Mouse (Mus musculus): Measurements from ENCODE around the gene Dstn.
A peak's percentile ranks its signal among the peaks of the same experiment; 100 is the strongest.

The Dstn gene

DNA sequence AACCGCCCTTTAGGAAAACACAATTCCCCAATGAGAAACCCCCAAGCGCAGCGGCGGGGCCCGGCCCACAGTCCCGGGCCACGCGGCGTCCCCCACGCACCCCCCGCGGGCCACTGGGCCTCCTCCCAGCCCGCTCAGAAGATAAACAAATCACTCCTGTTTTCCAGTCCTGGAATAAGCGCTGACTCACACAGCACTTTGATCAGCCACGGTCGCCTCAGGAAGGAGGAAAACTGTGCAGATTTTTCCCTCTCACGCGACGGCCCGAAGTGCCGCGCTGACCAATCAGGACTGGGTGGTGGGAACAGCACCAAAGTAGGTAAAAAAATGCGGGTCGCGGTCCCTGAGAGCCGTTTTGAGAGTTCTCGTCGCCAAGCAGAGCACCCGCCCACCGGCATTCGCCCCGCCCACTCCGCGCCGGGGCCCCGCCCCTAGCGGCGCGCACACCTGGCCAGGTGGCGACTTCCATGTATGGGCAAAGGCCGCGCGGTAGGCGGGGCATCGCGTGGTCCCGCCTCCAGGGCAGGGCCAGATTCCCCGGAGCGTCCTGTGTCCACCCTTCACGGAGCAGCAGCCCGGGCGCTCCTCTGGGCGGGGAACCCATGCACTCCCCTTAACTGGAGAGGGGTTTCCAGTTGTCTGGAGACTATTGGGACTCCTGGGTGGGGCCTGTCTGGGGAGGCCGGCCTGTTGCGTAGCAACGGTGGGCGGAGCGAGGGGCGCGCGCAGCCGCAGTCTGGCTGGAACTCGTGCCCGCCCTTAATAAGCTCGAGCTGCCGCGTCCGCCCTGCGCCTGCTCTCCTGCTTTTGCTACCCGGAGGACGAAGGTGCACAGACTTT lies at the start of gene Dstn:
TSS of gene Dstn (plus strand) at position 561 of the 840 bp plus-strand sequence.
- peak; percentile 98 for DNase-seq

DNA sequence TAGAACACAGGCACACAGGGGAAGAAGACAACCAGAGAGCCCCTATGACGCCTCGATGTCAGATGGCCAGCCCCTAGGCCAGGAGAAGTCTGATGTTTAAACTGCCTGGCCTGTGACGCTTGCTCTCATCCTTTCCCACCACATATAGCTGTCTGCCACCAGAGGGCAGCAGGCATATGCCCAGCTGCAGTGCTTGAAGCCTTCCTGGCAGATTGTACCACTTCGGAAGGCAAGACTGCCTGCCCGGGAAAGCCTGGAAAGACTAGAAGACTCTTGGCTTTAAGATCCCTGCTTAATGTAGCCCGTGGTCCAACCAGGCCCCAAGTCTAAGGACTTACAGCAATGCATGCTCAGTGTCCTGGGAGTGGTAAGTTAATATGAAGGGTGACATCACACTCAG lies 47.8 kb upstream of the Dstn start:
- DNase-seq = peak; percentile 83

DNA sequence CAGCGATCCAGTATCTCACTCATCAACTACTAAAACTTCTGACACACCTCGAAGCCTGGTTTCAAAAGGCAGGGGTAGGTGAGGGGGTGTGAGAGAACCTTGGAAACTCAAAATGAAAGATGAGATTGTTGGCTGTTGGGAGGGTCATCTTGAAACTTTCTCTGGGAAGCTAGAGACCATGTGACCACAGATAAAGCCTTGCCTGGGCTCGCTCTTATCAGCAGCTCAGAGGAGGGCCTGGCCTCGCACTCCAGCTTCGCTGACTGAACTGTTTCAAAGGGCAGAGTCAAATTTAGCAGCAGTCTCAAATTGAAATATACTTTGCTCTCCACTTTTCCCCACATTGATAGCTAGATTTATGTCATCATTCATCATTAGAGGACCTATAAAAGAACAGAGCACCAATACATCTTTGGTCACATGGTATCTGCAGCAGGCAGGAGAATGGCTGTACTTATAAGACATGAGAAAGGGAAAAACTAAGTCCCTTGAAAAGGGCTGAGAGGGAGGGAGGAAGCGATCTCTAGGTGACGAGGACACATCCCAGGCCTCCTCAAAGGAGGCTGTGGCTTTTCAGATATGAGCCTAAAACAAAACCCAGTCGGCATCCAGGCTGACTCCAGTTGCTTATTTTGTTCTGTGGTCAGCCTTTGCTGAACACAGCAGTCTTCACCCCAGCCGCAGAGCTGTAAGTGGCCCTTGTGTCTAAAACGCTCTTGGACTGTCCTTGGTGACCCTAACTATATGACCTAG lies 44.0 kb upstream of the Dstn start:
- DNase-seq = no peak

DNA sequence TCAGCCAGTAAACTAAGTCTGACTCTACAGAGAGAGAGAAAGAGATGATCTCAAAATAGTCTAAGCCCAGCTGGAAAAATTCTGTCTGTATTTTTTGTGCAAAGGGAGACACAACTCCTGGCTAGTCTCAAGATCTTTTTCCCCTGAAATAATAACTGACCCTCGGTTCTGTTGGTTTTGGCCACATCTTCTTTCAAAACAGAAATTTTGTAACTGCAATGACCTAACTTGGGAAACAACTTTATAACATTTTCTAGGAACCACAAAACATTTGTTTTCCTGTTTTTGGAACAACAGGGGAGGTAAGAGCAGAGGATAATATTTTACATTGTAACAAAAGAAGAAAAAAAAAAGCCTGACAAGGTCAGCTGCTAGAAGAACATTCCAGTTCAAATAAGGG lies 39.1 kb upstream of the Dstn start:
- DNase-seq = no peak

DNA sequence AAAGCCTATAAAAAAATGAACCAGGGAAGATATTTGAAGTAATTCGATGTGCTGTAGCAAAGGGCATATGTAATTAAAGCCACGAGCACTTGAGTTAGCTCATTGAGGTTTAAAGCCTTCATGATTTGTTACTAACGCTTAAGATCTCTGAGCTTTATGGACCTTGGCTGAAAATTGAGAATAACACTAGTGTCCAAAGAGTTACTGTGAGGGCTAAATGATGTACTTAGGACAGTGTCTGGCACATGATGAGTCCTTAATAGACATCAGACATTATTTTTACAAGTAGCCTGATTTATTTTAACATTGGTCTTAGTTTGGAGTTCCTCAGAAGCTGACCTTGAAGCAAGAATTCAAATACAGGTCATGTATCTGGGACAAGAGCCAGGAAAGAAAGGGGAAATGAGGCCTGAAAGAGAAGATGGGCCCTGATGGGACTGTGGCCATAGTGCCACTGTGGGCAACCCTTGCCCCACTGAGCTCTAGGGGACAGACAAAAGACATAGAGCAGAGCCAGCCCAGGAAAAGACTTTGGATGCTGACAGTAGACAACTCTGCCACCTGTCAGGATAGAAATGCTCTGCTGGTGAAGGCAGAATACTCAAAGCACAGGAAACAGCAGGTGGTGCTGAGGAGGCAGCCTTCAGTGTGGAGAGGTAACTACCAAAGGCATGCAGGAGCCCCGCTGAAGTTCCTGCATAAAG lies 38.0 kb upstream of the Dstn start:
- DNase-seq = no peak

DNA sequence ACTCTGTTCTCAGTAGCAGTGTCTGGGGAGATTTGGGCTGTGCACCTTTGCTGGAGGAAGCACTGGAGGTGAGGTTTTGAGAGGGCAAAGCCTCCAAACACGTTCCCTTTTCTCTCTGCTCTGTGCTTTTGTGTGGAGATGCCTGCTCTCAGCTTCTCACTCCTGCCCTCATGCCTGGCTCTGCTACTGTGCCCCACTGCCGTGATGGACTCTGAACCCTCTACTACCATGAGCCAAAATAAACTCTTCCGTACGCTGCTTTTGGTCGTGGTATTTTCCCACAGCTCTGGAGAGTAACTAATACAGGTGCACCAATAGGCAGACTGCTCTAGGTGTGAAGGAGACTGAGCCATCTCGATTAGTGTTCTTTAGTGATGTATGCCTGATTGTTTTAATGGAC lies 35.8 kb upstream of the Dstn start:
- no peak for DNase-seq

DNA sequence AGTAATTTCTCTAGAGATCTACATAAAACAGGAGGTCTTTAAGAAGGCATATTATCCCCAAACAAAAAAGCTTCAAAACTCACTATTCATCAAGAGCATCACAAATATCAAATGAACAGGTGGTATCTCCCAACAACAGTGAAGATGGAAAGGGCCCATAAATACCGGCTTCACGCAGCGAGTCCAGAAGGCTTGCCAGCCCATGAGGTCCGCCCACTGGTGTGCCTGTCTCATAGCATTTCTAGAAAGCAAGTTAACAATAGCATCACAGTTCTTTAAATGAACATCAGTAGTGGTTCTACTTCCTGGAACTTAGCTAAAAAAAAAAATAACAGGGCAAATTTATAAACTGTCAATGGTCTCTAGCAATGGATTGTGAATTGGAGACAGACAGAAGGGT lies 33.1 kb upstream of the Dstn start:
- no peak for DNase-seq

GRCm38 (mm10) chr2:143882606-143883288 lies 32.4 kb upstream of the Dstn start:
- DNase-seq = no peak

- no peak for DNase-seq
Observed at GRCm38 (mm10) chr2:143889131-143889859, 25.8 kb upstream of the Dstn start.

DNA sequence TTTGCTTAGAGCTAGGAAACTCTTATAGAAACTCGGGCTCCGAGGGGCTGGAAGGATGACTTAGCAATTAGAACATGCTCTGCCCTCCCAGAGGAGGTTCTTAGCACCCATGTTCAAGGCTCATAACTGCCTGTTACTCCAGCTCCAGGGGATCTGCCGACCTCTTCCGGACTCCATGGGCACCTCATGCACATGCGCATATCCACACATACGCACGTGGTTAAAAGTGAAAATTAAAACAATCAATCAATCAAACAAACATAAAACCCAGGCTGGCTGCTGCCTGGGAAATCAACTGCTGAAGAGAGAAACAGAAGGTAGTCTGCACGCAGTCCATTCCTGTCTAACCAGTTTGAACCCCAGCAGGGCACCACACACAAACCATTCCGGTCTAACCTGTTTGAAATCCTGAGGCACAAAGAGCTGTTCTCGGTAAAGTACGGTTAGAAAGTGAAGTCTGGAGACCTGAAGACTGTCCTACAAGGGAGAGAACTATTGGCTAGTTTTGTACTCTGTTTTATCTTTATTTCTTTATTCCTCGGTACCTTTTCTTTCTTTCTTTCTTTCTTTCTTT lies 25.2 kb upstream of the Dstn start:
- peak; percentile 35 for DNase-seq

- DNase-seq = no peak
Observed at GRCm38 (mm10) chr2:143891302-143892048, 23.6 kb upstream of the Dstn start.

DNA sequence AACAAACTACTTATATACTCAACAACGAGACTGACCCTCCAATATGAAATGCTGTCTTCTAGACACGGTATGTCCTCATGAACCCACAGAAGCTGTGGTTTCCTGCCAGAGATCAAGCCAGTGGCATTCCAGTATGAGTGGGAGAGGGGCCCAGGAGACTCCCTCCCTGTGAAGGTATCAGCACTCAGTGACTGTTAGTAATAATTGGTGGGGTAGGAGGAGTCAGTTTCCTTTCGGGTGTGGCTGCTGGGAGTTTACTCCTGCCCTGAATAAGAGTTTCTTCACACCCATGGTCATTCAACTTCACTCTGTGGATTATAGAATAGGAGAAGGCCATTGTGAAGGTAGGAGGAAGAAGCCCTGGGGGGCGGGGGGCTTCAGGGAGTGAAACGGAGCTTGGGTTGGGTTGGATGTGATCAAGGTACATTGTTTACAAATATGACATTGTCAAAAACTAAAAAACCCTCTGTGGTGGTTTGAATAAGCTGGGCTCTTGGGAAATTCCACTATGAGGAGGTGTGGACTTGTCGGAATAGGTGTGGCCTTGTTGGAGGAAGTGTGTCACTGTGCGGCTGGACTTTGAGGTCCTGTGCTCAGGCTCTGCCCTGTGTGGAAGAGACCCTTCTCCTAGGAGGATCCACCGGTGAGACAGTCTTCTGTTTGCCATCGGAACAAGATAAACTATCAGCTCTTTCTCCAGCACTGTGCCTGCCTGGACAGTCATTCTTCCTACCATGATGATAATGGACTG lies 15.5 kb upstream of the Dstn start:
- DNase-seq = no peak

- DNase-seq = no peak
Observed at GRCm38 (mm10) chr2:143900821-143901351, 14.2 kb upstream of the Dstn start.

GRCm38 (mm10) chr2:143903376-143904045 lies 11.6 kb upstream of the Dstn start:
- no peak for DNase-seq

DNA sequence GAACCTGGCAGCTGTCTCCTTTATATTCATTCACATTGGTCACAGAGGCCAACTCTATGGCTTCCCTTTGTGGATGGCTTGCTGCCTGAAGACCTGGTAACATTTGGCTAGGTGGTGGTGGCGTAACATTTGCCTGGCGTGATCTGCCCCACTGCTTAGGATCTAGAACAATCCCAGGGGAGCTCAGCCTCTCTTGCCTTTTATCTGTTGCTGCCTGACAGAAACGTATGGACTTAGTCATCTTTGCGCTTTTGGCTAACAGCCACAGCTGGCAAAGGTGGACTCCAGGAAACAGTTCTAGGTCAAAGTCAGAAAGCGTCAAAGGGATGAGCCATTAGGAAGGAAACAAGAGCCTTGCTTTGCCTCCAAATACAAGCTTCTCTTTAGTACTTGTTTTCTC lies 10.2 kb upstream of the Dstn start:
- DNase-seq = no peak

DNA sequence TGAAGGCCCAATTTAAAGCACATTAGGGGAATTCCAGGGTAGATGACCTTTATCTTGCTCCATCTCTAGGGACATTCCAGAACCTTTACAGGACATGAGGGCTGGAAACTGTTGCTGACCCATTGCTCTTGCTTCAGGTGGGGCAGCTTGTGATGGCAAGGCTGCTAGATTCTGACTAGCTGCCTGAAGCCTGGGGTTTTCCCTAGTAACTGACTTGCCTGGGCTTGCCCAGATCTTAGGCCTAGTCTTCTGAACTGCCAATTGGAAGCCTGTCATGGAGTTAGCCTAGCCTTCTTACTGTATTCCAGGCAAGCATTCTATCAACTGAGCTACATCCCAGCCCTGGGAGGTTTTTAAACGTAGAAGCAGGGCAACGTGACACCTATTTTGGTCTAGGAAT lies 5.9 kb upstream of the Dstn start:
- no peak for DNase-seq

- DNase-seq = no peak
Observed at GRCm38 (mm10) chr2:143912199-143912598, 2.9 kb upstream of the Dstn start.

- peak; percentile 15 for DNase-seq
Observed at GRCm38 (mm10) chr2:143914221-143914620, 899 bp upstream of the Dstn start.

GRCm38 (mm10) chr2:143915600-143916135 lies 548 bp downstream of the Dstn start:
- peak; percentile 59 for DNase-seq

Measured in lung, postnatal 14 days (tissue).